Mouse (Mus musculus) layer of hippocampus, adult 6 months (tissue): Measurements from ENCODE around the gene Gm20903. TPM values are rescaled to one million over a fixed set of nuclear protein-coding genes. Genes with fewer than 3 reads are reported as not detected.

Source experiments
- long read RNA-seq, 2 experiments: library from polyadenylated mRNA; unstranded; transcript quantifications; one replicate each; pipeline ENCODE4 v2.0.0; 2019 to 2020
- polyA plus RNA-seq: library from polyadenylated mRNA; unstranded; fragments of <200 nt; fragmentation: Nextera tagmentation; gene quantifications from 2 replicates; pipeline ENCODE4 v1.2.3, GENCODE M21; 2021

The Gm20903 gene
- polyA plus RNA-seq: not detected in 2 replicates
- long read RNA-seq, experiment 1: 0 reads
- long read RNA-seq, experiment 2: 0 reads

GRCm38 (mm10) chrY:73669015-73669414 is at the start of gene Gm20903:
Gm20903 (plus strand) TSS chrY:73669315.

